In the genomic region with DNA sequence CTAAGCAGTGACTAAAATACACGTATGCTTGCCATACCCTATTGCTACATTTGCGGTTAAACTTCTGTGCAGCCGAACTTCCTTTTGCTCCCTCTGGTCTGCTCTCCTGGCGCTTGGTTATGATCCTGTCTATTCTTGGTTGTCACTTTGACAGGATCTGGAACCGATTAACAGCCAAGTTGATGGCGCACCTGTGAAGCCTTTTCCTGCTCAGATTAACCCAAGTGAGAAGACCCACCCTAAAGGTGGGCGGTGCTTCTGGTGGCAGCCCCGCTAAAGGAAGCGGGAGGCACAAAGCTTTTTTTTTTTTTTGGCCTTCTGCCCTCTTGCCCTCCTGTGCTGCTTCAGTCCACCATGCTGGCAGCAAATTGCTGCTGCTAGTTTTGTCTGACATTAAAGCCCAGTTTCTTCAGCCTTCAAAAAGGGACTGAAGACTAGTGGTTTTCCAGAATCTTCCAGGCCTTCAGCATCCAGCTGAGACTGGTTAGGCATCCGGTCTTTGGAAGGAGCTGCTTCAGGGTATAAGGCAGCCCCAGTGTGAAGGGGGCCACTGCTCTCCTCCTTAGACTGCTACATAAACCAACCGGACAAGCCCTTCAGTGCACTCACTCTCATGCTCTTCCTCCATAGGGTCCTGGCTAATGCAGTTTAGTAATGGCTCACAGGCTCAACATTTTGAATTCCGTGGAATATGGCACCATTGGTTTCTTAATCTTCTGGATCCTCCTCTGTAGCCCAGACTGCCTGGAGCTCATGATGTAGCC, we compare ENCODE assay signal across 9 mouse cellular contexts. TPM values are rescaled to one million over a fixed set of nuclear protein-coding genes. Genes with fewer than 3 reads are reported as not detected.
DNase-seq lines count a peak whose midpoint lies in the region; ATAC-seq and TF ChIP-seq lines count a peak whose summit lies in the region.
"Had no signal": no experiment of that assay in that cellular context is flagged by ENCODE, and none has a peak within 500 bp of the region (broad histone marks: within the 10 kb centered on the region; RNA-seq: fewer than 3 reads in every experiment).

No protein-coding gene starts in this region.

- TF ChIP-seq EP300 in liver, postnatal 0 days (IDR thresholded peaks at IDR 0.05; ENCODE audit: low read depth), result no peak

- peak; percentile 39 for DNase-seq in lung, embryonic 14.5 days
- DNase-seq in lung, postnatal 4 days, result no peak
- DNase-seq in embryonic facial prominence, embryonic 10.5 days (ENCODE audit: low spot score), result peak; percentile 66
- peak; percentile 36 for DNase-seq in liver, postnatal 0 days
- DNase-seq in thymus, postnatal 4 days, result peak; percentile 67
- DNase-seq in right cerebral cortex, adult 18-20 months, result no peak
- no peak for DNase-seq in gastrocnemius, postnatal 36 days
- DNase-seq: cerebellum, adult 9-10 months had no signal

- no peak for TF ChIP-seq CTCF in lung, embryonic 14.5 days (IDR thresholded peaks at IDR 0.05; ENCODE audit: low read depth)
- TF ChIP-seq CTCF in liver, postnatal 0 days (IDR thresholded peaks at IDR 0.05; ENCODE audit: low read depth), result no peak

- no peak overlapping the region for H3K9ac ChIP-seq in lung, embryonic 14.5 days
- 0 out of 2 replicates have a peak overlapping the region, but pooled peaks have one; percentile 41 for H3K9ac ChIP-seq in liver, postnatal 0 days (replicated peaks)
- H3K9ac ChIP-seq: lung, embryonic 15.5 days had no signal

- no peaks in the 10 kb centered on the region for H3K27me3 ChIP-seq in lung, embryonic 14.5 days (ENCODE audit: insufficient read depth, low read length)
- no peaks in the 10 kb centered on the region for H3K27me3 ChIP-seq in embryonic facial prominence, embryonic 10.5 days (replicated peaks; ENCODE audit: low read depth, poor library complexity, severe bottlenecking)
- H3K27me3 ChIP-seq in liver, postnatal 0 days (ENCODE audit: insufficient read depth, low read length), result no peaks in the 10 kb centered on the region
- H3K27me3 ChIP-seq: lung, embryonic 15.5 days had no signal

- no peak for ATAC-seq in lung, embryonic 14.5 days (ENCODE audit: insufficient read depth)
- ATAC-seq in liver, postnatal 0 days, result no peak

- no peaks in the 10 kb centered on the region for H3K4me1 ChIP-seq in lung, embryonic 14.5 days (ENCODE audit: insufficient read depth)
- peaks cover 35% of the 10 kb centered on the region for H3K4me1 ChIP-seq in embryonic facial prominence, embryonic 10.5 days
- peaks cover 7% of the 10 kb centered on the region for H3K4me1 ChIP-seq in liver, postnatal 0 days (ENCODE audit: insufficient read depth)

- no peak overlapping the region for H3K4me3 ChIP-seq in lung, embryonic 14.5 days (ENCODE audit: low read depth, low read length)
- no peak overlapping the region for H3K4me3 ChIP-seq in embryonic facial prominence, embryonic 10.5 days
- no peak overlapping the region for H3K4me3 ChIP-seq in liver, postnatal 0 days (ENCODE audit: low read depth, low read length)
- H3K4me3 ChIP-seq: lung, embryonic 15.5 days had no signal

- WGBS in lung, embryonic 14.5 days, result 58% methylated on average over 12 of the region's 12 CpGs
- 34% methylated on average over 12 of the region's 12 CpGs for WGBS in embryonic facial prominence, embryonic 10.5 days
- WGBS in liver, postnatal 0 days (ENCODE audit: insufficient replicate concordance), result 26% methylated on average over 12 of the region's 12 CpGs

- H3K4me2 ChIP-seq in lung, embryonic 14.5 days, result no peak overlapping the region
- peak overlapping the region; percentile 58 for H3K4me2 ChIP-seq in liver, postnatal 0 days (ENCODE audit: low read depth, low read length)
- H3K4me2 ChIP-seq: lung, embryonic 15.5 days had no signal

- no peak overlapping the region for H3K27ac ChIP-seq in lung, embryonic 14.5 days (ENCODE audit: low read depth)
- H3K27ac ChIP-seq in embryonic facial prominence, embryonic 10.5 days (replicated peaks), result peak overlapping the region; percentile 75
- peak overlapping the region; percentile 44 for H3K27ac ChIP-seq in liver, postnatal 0 days (ENCODE audit: low read depth)
- H3K27ac ChIP-seq: lung, embryonic 15.5 days had no signal

- 0 out of 2 replicates have a peak, but pooled peaks cover 5% of the 10 kb centered on the region for H3K36me3 ChIP-seq in lung, embryonic 14.5 days (ENCODE audit: insufficient read depth)
- H3K36me3 ChIP-seq in embryonic facial prominence, embryonic 10.5 days (replicated peaks), result peaks cover 3% of the 10 kb centered on the region; the same call in 1 of the 2 replicates
- no peaks in the 10 kb centered on the region for H3K36me3 ChIP-seq in liver, postnatal 0 days (replicated peaks; ENCODE audit: insufficient read depth, low read length)
- H3K36me3 ChIP-seq: lung, embryonic 15.5 days had no signal

- intact Hi-C loops in gastrocnemius, postnatal 36 days (cut with DNase I), result no loop called here

- no peaks in the 10 kb centered on the region for H3K9me3 ChIP-seq in lung, embryonic 14.5 days (ENCODE audit: low read depth, low read length)
- H3K9me3 ChIP-seq in embryonic facial prominence, embryonic 10.5 days, result no peaks in the 10 kb centered on the region
- H3K9me3 ChIP-seq in liver, postnatal 0 days (ENCODE audit: low read length), result no peaks in the 10 kb centered on the region
- H3K9me3 ChIP-seq: lung, embryonic 15.5 days had no signal

RNA-seq across cellular contexts. Expression of a gene that starts 16.2 kb away (rescaled TPM):
- polyA plus RNA-seq in lung, embryonic 14.5 days (2014; fragmentation: Nextera tagmentation; extraction: Ambion mirVana), result 12.1 and 12.6 TPM in 2 replicates
- 10.6 and 13.6 TPM in 2 replicates for polyA plus RNA-seq in embryonic facial prominence, embryonic 10.5 days (2016; fragmentation: Nextera tagmentation; extraction: Ambion mirVana)
- 0.41 and 0.52 TPM in 2 replicates for polyA plus RNA-seq in liver, postnatal 0 days (2015; fragmentation: Nextera tagmentation; extraction: Ambion mirVana)
- 1 to 10 TPM; 2.9 to 3.7 TPM for total RNA-seq in gastrocnemius, postnatal 36 days (2021)

RNA-seq across cellular contexts. Expression of a gene that starts 26.6 kb away (rescaled TPM):
- polyA plus RNA-seq in lung, embryonic 14.5 days (2014; fragmentation: Nextera tagmentation; extraction: Ambion mirVana), result 2.9 and 3.3 TPM in 2 replicates
- 3.2 and 3.4 TPM in 2 replicates for polyA plus RNA-seq in embryonic facial prominence, embryonic 10.5 days (2016; fragmentation: Nextera tagmentation; extraction: Ambion mirVana)
- 1.2 TPM in 2 replicates for polyA plus RNA-seq in liver, postnatal 0 days (2015; fragmentation: Nextera tagmentation; extraction: Ambion mirVana)
- 1 to 10 TPM; 2.4 to 3.1 TPM for total RNA-seq in gastrocnemius, postnatal 36 days (2021)

Comparison
In these comparisons a context has a peak if more than half of its experiments do, and no peak if none do; other contexts are left out.
1. DNase-seq: peak in lung, embryonic 14.5 days (single experiment), embryonic facial prominence, embryonic 10.5 days (single experiment), liver, postnatal 0 days (single experiment) and thymus, postnatal 4 days (single experiment); none in lung, postnatal 4 days (0 of 2), right cerebral cortex, adult 18-20 months (single experiment) and gastrocnemius, postnatal 36 days (0 of 2).